Mouse (Mus musculus) macrophage (primary cell): ENCODE data around the gene Trh. TPM values are rescaled to one million over a fixed set of nuclear protein-coding genes. Genes with fewer than 3 reads are reported as not detected.
A peak's percentile ranks its signal among the peaks of the same experiment; 100 is the strongest.

Source experiments
- H3K27ac ChIP-seq: fragments of 350-480 bp; formaldehyde crosslinking; 2 replicates; pipeline ENCODE4 v1.9.0; 2021
- H3K36me3 ChIP-seq: fragments of 350-480 bp; formaldehyde crosslinking; 2 replicates; pipeline ENCODE4 v1.9.0; 2021; ENCODE audit errors: inconsistent target
- H3K4me3 ChIP-seq: fragments of 350-480 bp; formaldehyde crosslinking; 2 replicates; pipeline ENCODE4 v1.9.0; 2021; ENCODE audit errors: inconsistent target
- H3K79me2 ChIP-seq: fragments of 350-480 bp; formaldehyde crosslinking; 2 replicates; pipeline ENCODE4 v1.9.0; 2021; ENCODE audit errors: inconsistent target
- WGBS: methylation state at CpG from one replicate; pipeline ENCODE4 v1.1.7; 2026; ENCODE audit warnings: inconsistent platforms; ENCODE audit not compliant: missing documents; 5-methylcytosine and 5-hydroxymethylcytosine counted together
- polyA plus RNA-seq: library from polyadenylated mRNA; stranded (reverse); fragments of 250-400 nt; gene quantifications from 3 replicates; pipeline ENCODE4 v1.2.4, GENCODE M21; 2018; ENCODE audit warnings: inconsistent platforms

Gene Trh
- polyA plus RNA-seq, 1 experiment from 2014 or later = not detected

DNA sequence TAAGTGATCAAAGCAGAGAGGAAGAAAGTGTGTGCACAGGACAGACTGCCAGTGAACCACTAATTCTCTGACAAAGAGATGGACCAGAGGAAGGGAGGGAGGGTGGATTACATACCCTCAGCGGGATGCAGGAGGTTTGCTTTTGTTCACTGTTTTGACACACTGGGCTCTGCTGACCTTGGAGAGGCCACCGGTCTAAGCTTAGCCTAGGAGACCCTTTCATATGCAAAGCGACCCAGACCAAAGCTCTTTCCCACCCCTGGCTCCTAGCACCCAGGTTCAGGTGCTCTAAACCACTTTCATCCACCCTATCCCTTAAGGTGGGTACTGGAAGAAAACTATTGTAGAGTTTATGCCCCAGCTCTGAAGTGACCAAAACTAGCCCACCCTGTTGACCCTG lies 1.9 kb upstream of the Trh start:
- H3K79me2 ChIP-seq = no peaks in the 10 kb centered on the region
- 71% methylated on average over 3 of the region's 3 CpGs for WGBS
- H3K27ac ChIP-seq = no peak overlapping the region
- H3K4me3 ChIP-seq = no peak overlapping the region
- no peaks in the 10 kb centered on the region for H3K36me3 ChIP-seq

DNA sequence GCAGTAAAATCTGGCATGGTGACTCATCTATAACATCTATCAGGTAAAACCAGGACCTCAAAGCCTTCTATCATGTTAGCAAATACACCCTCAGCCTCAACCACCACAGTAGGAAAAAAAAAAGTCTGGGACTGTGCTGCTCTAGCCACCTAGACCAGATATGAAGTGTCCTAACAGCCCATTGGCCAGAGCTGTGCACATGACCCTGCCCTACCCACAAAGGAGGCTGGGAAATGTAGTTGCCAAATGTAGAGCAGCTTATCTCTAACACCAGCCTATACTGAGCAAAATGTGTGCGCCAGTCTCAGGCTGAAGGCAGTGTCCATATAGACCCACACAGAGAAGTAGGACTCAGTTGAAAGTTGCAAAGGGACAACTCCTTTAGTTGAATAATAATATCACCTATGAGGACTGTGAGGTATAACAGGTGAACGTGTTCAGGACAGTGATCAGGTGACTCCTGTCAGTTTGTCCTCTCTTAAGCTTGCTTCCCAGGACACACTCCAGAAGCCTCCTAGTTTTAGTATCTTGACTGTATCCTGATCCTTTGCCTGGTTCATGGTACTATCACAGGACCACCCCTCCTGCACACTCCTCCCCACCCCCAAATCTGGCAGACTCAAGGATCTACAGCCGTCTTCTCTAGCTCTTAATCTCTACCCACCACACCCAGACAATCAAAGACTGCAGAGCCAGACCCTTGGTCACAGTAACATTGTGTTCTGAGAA lies 3.1 kb downstream of the Trh start:
- no peaks in the 10 kb centered on the region for H3K79me2 ChIP-seq
- no peak overlapping the region for H3K27ac ChIP-seq
- no peak overlapping the region for H3K4me3 ChIP-seq
- WGBS = 62% methylated on average over 3 of the region's 3 CpGs
- no peaks in the 10 kb centered on the region for H3K36me3 ChIP-seq

DNA sequence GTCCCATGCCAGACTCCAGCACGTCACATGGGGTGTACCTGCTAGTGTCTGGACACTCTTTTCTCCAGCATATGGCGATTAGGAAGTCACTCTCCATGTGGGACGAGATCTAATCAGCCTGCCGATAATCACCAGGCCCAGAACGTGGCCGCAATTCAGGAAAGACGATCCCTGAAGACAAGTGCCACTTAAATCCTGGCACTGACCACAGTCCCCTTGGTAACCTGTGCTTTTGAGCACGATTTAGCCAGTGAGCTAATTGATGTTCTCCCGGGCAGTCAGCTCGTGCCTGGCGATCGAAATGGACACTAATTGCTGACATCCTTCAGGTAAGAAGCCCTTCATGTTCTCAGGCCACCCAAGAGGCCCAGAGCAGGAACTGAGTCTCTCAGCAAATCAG lies 9.4 kb downstream of the Trh start:
- no peak overlapping the region for H3K27ac ChIP-seq
- H3K4me3 ChIP-seq = no peak overlapping the region
- H3K36me3 ChIP-seq = no peaks in the 10 kb centered on the region
- WGBS = 82% methylated on average over 12 of the region's 12 CpGs
- no peaks in the 10 kb centered on the region for H3K79me2 ChIP-seq

- Histone ChIP-seq H3K79me2 (no peaks in the 10 kb centered on the region), H3K4me3 (no peak overlapping the region), H3K36me3 (no peaks in the 10 kb centered on the region), H3K27ac (no peak overlapping the region)
- WGBS = 76% methylated on average over 4 of the region's 4 CpGs
Observed at GRCm38 (mm10) chr6:92231762-92232161, 12.7 kb downstream of the Trh start.

GRCm38 (mm10) chr6:92231356-92231755 lies 13.1 kb downstream of the Trh start:
- Histone ChIP-seq H3K4me3 (no peak overlapping the region), H3K36me3 (no peaks in the 10 kb centered on the region), H3K27ac (no peak overlapping the region), H3K79me2 (no peaks in the 10 kb centered on the region)
- 73% methylated on average over 1 of the region's 1 CpGs for WGBS

- Histone ChIP-seq H3K27ac (no peak overlapping the region), H3K79me2 (no peaks in the 10 kb centered on the region), H3K36me3 (no peaks in the 10 kb centered on the region), H3K4me3 (no peak overlapping the region)
- WGBS = 100% methylated on average over 2 of the region's 2 CpGs
Observed at GRCm38 (mm10) chr6:92229586-92229985, 14.9 kb downstream of the Trh start.

GRCm38 (mm10) chr6:92229103-92229502 lies 15.3 kb downstream of the Trh start:
- Histone ChIP-seq H3K36me3 (no peaks in the 10 kb centered on the region), H3K4me3 (no peak overlapping the region), H3K79me2 (no peaks in the 10 kb centered on the region), H3K27ac (no peak overlapping the region)

DNA sequence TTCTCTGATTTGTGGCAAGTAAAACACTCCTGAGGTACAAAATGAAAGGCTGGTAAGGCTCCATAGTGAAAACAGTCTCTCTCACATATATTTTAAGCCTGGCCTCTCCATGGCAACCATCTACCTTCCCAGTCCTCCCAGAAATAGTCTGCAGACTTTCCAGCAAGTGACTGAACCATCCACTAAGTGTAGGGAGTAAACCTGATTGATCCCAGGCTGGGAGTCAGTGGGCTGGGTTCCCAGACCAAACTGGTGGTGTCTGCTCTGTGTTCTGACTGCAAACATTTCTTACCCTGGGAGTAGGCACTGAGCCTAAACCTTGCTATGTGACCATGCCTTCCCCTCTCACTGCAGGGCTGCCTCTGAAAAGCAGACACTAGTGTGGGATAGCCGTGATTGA lies 19.5 kb downstream of the Trh start:
- Histone ChIP-seq H3K36me3 (no peaks in the 10 kb centered on the region), H3K27ac (no peak overlapping the region), H3K79me2 (no peaks in the 10 kb centered on the region), H3K4me3 (no peak overlapping the region)
- 70% methylated on average over 1 of the region's 1 CpGs for WGBS

DNA sequence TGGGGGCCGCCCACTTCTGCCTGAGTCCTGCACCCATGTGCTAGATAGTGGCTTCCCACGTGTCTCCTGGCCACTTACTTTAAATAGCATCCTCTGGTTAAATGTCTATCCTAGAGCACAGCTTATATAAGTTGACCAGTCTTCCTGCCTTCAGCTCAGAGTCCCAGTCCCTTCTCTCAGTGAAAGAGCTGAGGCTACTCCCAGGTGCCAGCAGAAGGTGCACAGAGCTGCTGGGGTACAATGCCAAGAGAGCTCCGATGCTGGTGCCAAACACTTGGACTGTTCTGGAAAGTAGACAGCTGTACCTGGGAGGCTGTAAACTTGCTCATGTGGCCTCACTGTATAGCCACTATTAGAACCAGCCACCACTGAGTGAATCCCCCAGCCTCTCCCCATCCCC lies 22.4 kb downstream of the Trh start:
- no peaks in the 10 kb centered on the region for H3K79me2 ChIP-seq
- H3K27ac ChIP-seq = no peak overlapping the region
- no peak overlapping the region for H3K4me3 ChIP-seq
- WGBS = 90% methylated on average over 3 of the region's 3 CpGs
- no peaks in the 10 kb centered on the region for H3K36me3 ChIP-seq

DNA sequence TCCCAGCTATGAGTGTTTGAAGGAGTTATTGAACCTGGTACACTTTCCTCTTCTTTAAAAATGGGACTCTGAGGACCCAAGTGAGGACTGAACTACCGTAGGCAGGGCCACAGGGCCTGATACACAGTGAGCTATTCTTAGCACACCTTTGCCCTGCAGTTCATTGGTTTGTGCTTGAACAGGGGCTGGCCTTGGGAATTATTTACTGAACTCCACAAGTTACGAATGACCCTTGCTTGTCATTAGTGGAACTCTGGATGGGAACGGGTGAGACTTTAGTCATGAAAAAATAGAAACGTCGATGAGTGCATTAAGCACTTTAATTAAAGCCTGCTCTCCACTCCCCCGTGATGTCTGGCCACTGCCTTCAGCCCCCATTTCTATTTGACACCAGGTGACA lies 22.8 kb downstream of the Trh start:
- WGBS = 83% methylated on average over 6 of the region's 6 CpGs
- no peaks in the 10 kb centered on the region for H3K79me2 ChIP-seq
- no peak overlapping the region for H3K4me3 ChIP-seq
- no peak overlapping the region for H3K27ac ChIP-seq
- no peaks in the 10 kb centered on the region for H3K36me3 ChIP-seq

DNA sequence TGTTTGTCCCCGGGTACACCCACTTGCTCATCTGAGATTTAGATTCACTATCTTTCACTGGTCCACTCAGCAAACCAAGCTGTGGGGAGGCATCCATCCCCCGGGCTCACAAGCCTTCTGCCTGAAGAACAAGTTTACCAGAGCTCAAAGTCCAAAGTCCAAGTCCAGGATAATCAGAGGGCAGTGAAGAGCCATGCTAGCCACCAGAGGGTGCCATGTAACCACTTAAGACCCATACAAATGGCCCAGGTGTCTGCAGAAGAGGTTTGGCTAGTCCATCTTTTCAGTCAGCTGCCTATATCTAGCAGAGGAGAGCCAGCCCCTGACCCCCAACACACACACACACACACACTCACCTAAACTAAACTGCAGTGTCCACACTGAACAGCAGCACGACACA lies 25.0 kb downstream of the Trh start:
- 50% methylated on average over 3 of the region's 3 CpGs for WGBS
- Histone ChIP-seq H3K27ac (no peak overlapping the region), H3K79me2 (peaks cover 2% of the 10 kb centered on the region; the same call in 1 of the 2 replicates), H3K36me3 (no peaks in the 10 kb centered on the region), H3K4me3 (no peak overlapping the region)

DNA sequence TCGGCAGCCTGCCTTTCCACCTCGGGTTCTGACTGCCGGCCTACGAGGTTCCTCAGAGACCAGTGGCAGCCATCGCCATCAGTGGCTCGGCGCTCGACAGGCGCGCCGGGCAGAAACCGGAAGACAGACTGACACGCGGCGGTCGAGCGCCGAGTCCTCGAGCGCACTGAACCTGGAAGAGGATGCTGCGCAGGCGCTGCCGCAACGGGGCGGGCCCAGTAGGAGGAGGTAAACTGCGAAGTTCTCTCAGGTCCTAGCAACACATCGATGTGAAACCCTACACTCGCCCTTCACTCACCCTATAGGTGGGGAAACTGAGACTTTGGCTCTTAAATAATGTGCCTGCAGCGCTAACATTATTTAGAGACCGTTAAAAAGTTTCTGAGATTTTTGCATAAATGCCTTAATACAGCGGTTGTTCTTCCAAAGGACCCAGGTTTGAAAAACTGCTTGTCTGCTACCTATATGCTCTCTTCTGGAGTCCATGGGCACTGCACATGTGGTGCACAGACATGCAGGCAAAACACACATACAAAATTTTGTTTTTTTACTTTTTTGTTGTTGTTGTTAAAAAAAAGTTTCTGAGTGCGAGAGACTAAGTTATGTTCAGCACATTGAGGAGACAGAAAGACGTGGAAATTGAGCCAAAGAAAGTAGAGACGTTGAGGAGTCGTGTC lies 29.5 kb downstream of the Trh start, which contains the start of gene Rbsn:
Rbsn (minus strand) TSS at position 153 of the 677 bp plus-strand sequence.
- 11% methylated on average over 35 of the region's 35 CpGs for WGBS
- Histone ChIP-seq H3K4me3 (peak within 1 kb of the TSS; percentile 90), H3K27ac (peak within 1 kb of the TSS; percentile 34; the same call in 1 of the 2 replicates), H3K79me2 (peaks cover 45% of the 10 kb centered on the region), H3K36me3 (no peaks in the 10 kb centered on the region)

GRCm38 (mm10) chr6:92214055-92214772 lies 30.2 kb downstream of the Trh start:
- WGBS = 1% methylated on average over 46 of the region's 48 CpGs
- H3K4me3 ChIP-seq = peak overlapping the region; percentile 90
- peak overlapping the region; percentile 34; the same call in 1 of the 2 replicates for H3K27ac ChIP-seq

DNA sequence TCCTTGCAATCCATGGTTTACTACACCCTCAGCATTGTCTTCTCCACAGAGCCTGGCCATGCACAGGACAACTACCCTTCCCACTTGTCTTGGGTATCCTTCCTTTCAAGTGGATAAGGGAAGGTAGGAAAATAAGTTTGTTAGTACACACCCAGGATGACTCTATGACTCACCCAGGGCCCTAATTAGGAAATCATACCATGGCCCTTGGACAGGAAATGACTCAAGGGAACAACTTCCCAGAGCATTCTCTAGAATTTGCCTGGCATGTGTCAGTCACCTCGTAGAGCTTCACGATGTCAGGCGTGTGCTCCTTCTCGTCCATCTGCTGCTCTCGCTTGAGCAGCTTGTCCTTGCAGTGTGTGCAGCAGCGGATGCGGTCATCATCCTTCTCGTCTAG lies 45.0 kb downstream of the Trh start:
- Histone ChIP-seq H3K79me2 (no peaks in the 10 kb centered on the region), H3K36me3 (peaks cover 53% of the 10 kb centered on the region), H3K4me3 (no peak overlapping the region), H3K27ac (peak overlapping the region; percentile 52)
- WGBS = 51% methylated on average over 8 of the region's 8 CpGs

More at GRCm38 (mm10) chr6:92214055-92214772, 30.2 kb downstream of the Trh start:
- H3K36me3 ChIP-seq = no peaks in the 10 kb centered on the region
- H3K79me2 ChIP-seq = peaks cover 46% of the 10 kb centered on the region
